Mouse (Mus musculus) layer of hippocampus, postnatal 10 days (tissue): ENCODE data around the gene Rgs18. TPM values are rescaled to one million over a fixed set of nuclear protein-coding genes. Genes with fewer than 3 reads are reported as not detected.

Experiments used
- DNase-seq, 2 experiments: peaks; one replicate each; pipeline ENCODE4 v3.0.0; 2021; ENCODE audit warnings: low spot score in 2 of 2
- long read RNA-seq: library from polyadenylated mRNA; stranded (forward); transcript quantifications from one replicate; pipeline ENCODE4 v2.0.0, GENCODE M21; 2023
- total RNA-seq, 2 experiments: library from RNA; stranded (reverse); gene quantifications; 2 replicates each; pipeline ENCODE4 v1.2.3; 2021

Gene Rgs18
- under 1 TPM in 1 of 2 experiments, not detected in 1; 0.27 TPM for total RNA-seq
- long read RNA-seq, partial matches to known transcripts = 0 of 1 reads
- long read RNA-seq, other reads (novel, unspliced or antisense) = 0 of 1 reads

GRCm38 (mm10) chr1:144775331-144775730 lies at the start of gene Rgs18:
Rgs18 (minus strand) TSS chr1:144775435.
- no peak for DNase-seq

- DNase-seq = no peak
Measured at GRCm38 (mm10) chr1:144774394-144774793, 841 bp downstream of the Rgs18 start.

GRCm38 (mm10) chr1:144766218-144766617 lies 9.0 kb downstream of the Rgs18 start:
- no peak for DNase-seq

- DNase-seq = no peak
Measured at GRCm38 (mm10) chr1:144760792-144761191, 14.4 kb downstream of the Rgs18 start.

GRCm38 (mm10) chr1:144750763-144751162 lies 24.5 kb downstream of the Rgs18 start:
- no peak for DNase-seq

- DNase-seq = no peak
Measured at GRCm38 (mm10) chr1:144746182-144746581, 29.1 kb downstream of the Rgs18 start.

- DNase-seq = no peak
Measured at GRCm38 (mm10) chr1:144737739-144738138, 37.5 kb downstream of the Rgs18 start.

GRCm38 (mm10) chr1:144720736-144721135 lies 54.5 kb downstream of the Rgs18 start:
- no peak for DNase-seq

- DNase-seq = no peak
Measured at GRCm38 (mm10) chr1:144704373-144704772, 70.9 kb downstream of the Rgs18 start.

Other genes with a start within 250 kb of the Rgs18 start
- not detected for gene Rgs21, start 207.8 kb downstream of the Rgs18 start, total RNA-seq